Mouse (Mus musculus) G1E (cell line): ENCODE results near the gene Mup5. TPM values are rescaled to one million over a fixed set of nuclear protein-coding genes. Genes with fewer than 3 reads are reported as not detected.

Source experiments
- polyA plus RNA-seq: library from polyadenylated mRNA; stranded (reverse); fragments of >175 nt; gene quantifications from 2 replicates; pipeline ENCODE4 v1.2.3, GENCODE M21; 2012
- total RNA-seq, 2 experiments: library from RNA; stranded (forward) in 1 of 2; stranded (reverse) in 1 of 2; fragments of 200-1000 nt in 1 of 2; fragments of >200 nt in 1 of 2; fragmentation: Nextera tagmentation in 1 of 2; gene quantifications; 2 replicates each; pipeline ENCODE4 v1.2.3; 2014 to 2017

Mup5 gene
- total and polyA plus RNA-seq, 3 experiments, result not detected

Other genes starting within 250 kb of the Mup5 start
- not detected in 2 replicates for gene Mup17, start 239.4 kb downstream of the Mup5 start, total RNA-seq (2014; fragmentation: Nextera tagmentation)
- not detected in 2 replicates for gene Mup17, start 239.4 kb downstream of the Mup5 start, total RNA-seq (2017)
- gene Mup17, start 239.4 kb downstream of the Mup5 start, polyA plus RNA-seq, result not detected in 2 replicates
- not detected in 2 replicates for gene Mup18, start 161.1 kb downstream of the Mup5 start, total RNA-seq (2014; fragmentation: Nextera tagmentation)
- not detected in 2 replicates for gene Mup18, start 161.1 kb downstream of the Mup5 start, total RNA-seq (2017)
- not detected in 2 replicates for gene Mup18, start 161.1 kb downstream of the Mup5 start, polyA plus RNA-seq
- not detected in 2 replicates for gene Mup19, start 53.0 kb downstream of the Mup5 start, total RNA-seq (2014; fragmentation: Nextera tagmentation)
- not detected in 2 replicates for gene Mup19, start 53.0 kb downstream of the Mup5 start, total RNA-seq (2017)
- gene Mup19, start 53.0 kb downstream of the Mup5 start, polyA plus RNA-seq, result not detected in 2 replicates
- gene Mup20, start 218.9 kb upstream of the Mup5 start, total RNA-seq (2014; fragmentation: Nextera tagmentation), result not detected in 2 replicates
- gene Mup20, start 218.9 kb upstream of the Mup5 start, total RNA-seq (2017), result not detected in 2 replicates
- gene Mup20, start 218.9 kb upstream of the Mup5 start, polyA plus RNA-seq, result not detected in 2 replicates